Mouse (Mus musculus): Measurements from ENCODE around the gene Iqce. TPM values are rescaled to one million over a fixed set of nuclear protein-coding genes. Genes with fewer than 3 reads are reported as not detected.

The Iqce gene
- polyA plus RNA-seq, 1 experiment: 23.1 TPM

DNA sequence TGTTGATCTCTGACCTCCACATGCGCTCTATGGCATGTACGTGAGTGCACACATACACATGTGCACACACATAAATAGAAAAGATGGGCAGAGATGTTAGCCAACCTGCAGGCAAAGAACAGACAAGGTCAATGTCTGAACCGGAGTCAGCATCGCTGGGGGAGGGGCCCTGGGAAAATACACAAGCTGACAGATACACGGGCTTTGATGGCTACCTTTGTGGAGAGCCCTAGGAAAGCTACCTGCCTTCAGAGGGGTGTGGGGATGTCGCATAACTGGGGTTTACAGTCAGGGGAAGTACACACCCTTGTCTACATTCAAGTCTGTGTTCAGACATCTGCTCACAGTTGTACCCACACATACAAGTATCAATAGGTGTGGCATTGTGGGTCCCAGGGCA lies 63.7 kb downstream of the Iqce start:
- no peaks in the 10 kb centered on the region for H3K27me3 ChIP-seq (replicated peaks; ENCODE audit: control insufficient read depth, insufficient read depth, low read length)
- no peak overlapping the region for H3K27ac ChIP-seq (ENCODE audit: insufficient read depth, low read depth, low read length)
- DNase-seq: no peak
- no peaks in the 10 kb centered on the region for H3K4me1 ChIP-seq (ENCODE audit: control insufficient read depth, insufficient read depth, low read length)
- whole genome bisulfite sequencing: 91% methylated on average over 6 of the region's 6 CpGs
- H3K36me3 ChIP-seq (ENCODE audit: control insufficient read depth, insufficient read depth, low read length): no peaks in the 10 kb centered on the region
- H3K4me3 ChIP-seq (ENCODE audit: insufficient read depth, low read depth, low read length): no peak overlapping the region
- TF ChIP-seq CTCF (conservative IDR thresholded peaks at IDR 0.05; ENCODE audit: insufficient read depth, insufficient read length, low read depth, low read length) (no peak), POLR2A (IDR thresholded peaks at IDR 0.05; ENCODE audit: low read depth, low read length) (no peak)

GRCm38 (mm10) chr5:140637989-140638388 lies 64.2 kb downstream of the Iqce start:
- no peak overlapping the region for H3K4me3 ChIP-seq (ENCODE audit: insufficient read depth, low read depth, low read length)
- no peak for DNase-seq
- H3K36me3 ChIP-seq (ENCODE audit: control insufficient read depth, insufficient read depth, low read length): no peaks in the 10 kb centered on the region
- WGBS: 85% methylated on average over 3 of the region's 3 CpGs
- no peak overlapping the region for H3K27ac ChIP-seq (ENCODE audit: insufficient read depth, low read depth, low read length)
- H3K4me1 ChIP-seq (ENCODE audit: control insufficient read depth, insufficient read depth, low read length): no peaks in the 10 kb centered on the region
- H3K27me3 ChIP-seq (replicated peaks; ENCODE audit: control insufficient read depth, insufficient read depth, low read length): no peaks in the 10 kb centered on the region
- TF ChIP-seq POLR2A (IDR thresholded peaks at IDR 0.05; ENCODE audit: low read depth, low read length): no peak
- TF ChIP-seq CTCF (conservative IDR thresholded peaks at IDR 0.05; ENCODE audit: insufficient read depth, insufficient read length, low read depth, low read length): no peak

DNA sequence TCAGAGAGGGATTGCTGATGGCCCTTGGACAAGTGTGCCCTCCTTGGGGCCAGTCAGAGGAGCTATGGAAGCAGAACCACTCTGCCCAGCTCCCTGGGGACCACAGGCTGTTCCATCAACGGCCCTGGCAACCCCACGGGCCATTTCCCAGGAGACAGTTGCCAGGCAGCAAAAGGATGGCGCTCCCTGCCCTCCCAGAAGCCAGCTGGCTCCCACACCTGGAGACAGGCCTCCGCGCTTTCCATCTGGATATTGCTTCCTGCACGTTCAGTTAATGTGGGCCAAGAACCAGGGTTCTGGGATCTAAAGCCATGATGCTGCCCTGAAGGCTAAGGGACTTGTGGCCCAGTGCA lies 65.1 kb downstream of the Iqce start:
- Histone ChIP-seq H3K36me3 (ENCODE audit: control insufficient read depth, insufficient read depth, low read length) (no peaks in the 10 kb centered on the region), H3K27ac (ENCODE audit: insufficient read depth, low read depth, low read length) (peak overlapping the region; percentile 9), H3K4me1 (ENCODE audit: control insufficient read depth, insufficient read depth, low read length) (no peaks in the 10 kb centered on the region), H3K27me3 (replicated peaks; ENCODE audit: control insufficient read depth, insufficient read depth, low read length) (no peaks in the 10 kb centered on the region), H3K4me3 (ENCODE audit: insufficient read depth, low read depth, low read length) (no peak overlapping the region)
- WGBS: 86% methylated on average over 6 of the region's 6 CpGs
- DNase-seq: no peak
- no peak for TF ChIP-seq POLR2A (IDR thresholded peaks at IDR 0.05; ENCODE audit: low read depth, low read length)
- no peak for TF ChIP-seq CTCF (conservative IDR thresholded peaks at IDR 0.05; ENCODE audit: insufficient read depth, insufficient read length, low read depth, low read length)

DNA sequence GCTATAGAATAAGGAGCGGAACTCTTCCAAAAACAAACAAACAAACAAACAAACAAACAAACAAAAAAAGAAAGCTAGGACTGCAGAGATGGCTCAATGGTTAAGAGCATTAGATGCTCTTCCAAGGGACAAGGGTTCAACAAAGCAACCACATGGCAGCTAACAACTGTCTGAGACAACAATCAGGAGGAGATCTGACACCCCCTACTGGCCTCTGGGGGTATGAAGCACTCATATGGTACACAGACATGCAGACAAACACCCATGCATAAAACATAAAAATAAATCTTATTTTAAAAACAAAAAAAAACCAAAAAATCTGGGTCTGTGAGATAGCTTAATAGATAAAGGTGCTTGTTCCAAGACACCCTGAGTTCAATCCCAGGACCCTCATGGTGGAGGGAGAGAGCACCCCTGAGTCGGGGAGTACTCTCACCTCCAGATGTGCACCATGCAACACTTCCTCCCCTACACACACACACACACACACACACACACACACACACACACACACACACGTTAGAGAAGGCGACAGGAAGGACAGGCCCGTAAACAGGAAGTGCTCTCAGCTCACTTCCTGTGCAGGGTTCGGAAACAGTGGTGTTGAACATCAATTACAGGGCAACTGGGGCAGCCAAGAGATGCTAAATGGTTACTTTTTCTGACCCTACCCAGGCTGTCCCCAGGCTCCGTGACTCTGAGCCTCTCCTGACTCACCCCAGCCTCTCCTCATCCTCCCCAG lies 65.7 kb downstream of the Iqce start:
- Histone ChIP-seq H3K36me3 (ENCODE audit: control insufficient read depth, insufficient read depth, low read length) (no peaks in the 10 kb centered on the region), H3K4me1 (ENCODE audit: control insufficient read depth, insufficient read depth, low read length) (no peaks in the 10 kb centered on the region), H3K27ac (ENCODE audit: insufficient read depth, low read depth, low read length) (peak overlapping the region; percentile 9), H3K27me3 (replicated peaks; ENCODE audit: control insufficient read depth, insufficient read depth, low read length) (no peaks in the 10 kb centered on the region), H3K4me3 (ENCODE audit: insufficient read depth, low read depth, low read length) (no peak overlapping the region)
- no peak for TF ChIP-seq CTCF (conservative IDR thresholded peaks at IDR 0.05; ENCODE audit: insufficient read depth, insufficient read length, low read depth, low read length)
- TF ChIP-seq POLR2A (IDR thresholded peaks at IDR 0.05; ENCODE audit: low read depth, low read length): no peak
- DNase-seq: peak; percentile 72
- 78% methylated on average over 7 of the region's 7 CpGs for WGBS

- H3K27ac ChIP-seq (ENCODE audit: insufficient read depth, low read depth, low read length): no peak overlapping the region
- no peak for DNase-seq
- H3K36me3 ChIP-seq (ENCODE audit: control insufficient read depth, insufficient read depth, low read length): no peaks in the 10 kb centered on the region
- no peak overlapping the region for H3K4me3 ChIP-seq (ENCODE audit: insufficient read depth, low read depth, low read length)
- no peak for TF ChIP-seq CTCF (conservative IDR thresholded peaks at IDR 0.05; ENCODE audit: insufficient read depth, insufficient read length, low read depth, low read length)
- TF ChIP-seq POLR2A (IDR thresholded peaks at IDR 0.05; ENCODE audit: low read depth, low read length): no peak
- no peaks in the 10 kb centered on the region for H3K27me3 ChIP-seq (replicated peaks; ENCODE audit: control insufficient read depth, insufficient read depth, low read length)
- 94% methylated on average over 26 of the region's 26 CpGs for WGBS
- no peaks in the 10 kb centered on the region for H3K4me1 ChIP-seq (ENCODE audit: control insufficient read depth, insufficient read depth, low read length)
These were observed 67.1 kb downstream of the Iqce start for GRCm38 (mm10) chr5:140634798-140635722.

- DNase-seq: no peak
- no peak overlapping the region for H3K4me3 ChIP-seq (ENCODE audit: insufficient read depth, low read depth, low read length)
- H3K27me3 ChIP-seq (replicated peaks; ENCODE audit: control insufficient read depth, insufficient read depth, low read length): no peaks in the 10 kb centered on the region
- 77% methylated on average over 7 of the region's 7 CpGs for WGBS
- H3K27ac ChIP-seq (ENCODE audit: insufficient read depth, low read depth, low read length): no peak overlapping the region
- H3K4me1 ChIP-seq (ENCODE audit: control insufficient read depth, insufficient read depth, low read length): no peaks in the 10 kb centered on the region
- H3K36me3 ChIP-seq (ENCODE audit: control insufficient read depth, insufficient read depth, low read length): no peaks in the 10 kb centered on the region; the same call in 1 of the 2 replicates
- TF ChIP-seq CTCF (conservative IDR thresholded peaks at IDR 0.05; ENCODE audit: insufficient read depth, insufficient read length, low read depth, low read length) (no peak), POLR2A (IDR thresholded peaks at IDR 0.05; ENCODE audit: low read depth, low read length) (no peak)
These were observed 68.7 kb downstream of the Iqce start for GRCm38 (mm10) chr5:140633432-140633831.

GRCm38 (mm10) chr5:140628995-140629394 lies 73.2 kb downstream of the Iqce start:
- peaks cover 3% of the 10 kb centered on the region; the same call in 1 of the 2 replicates for H3K36me3 ChIP-seq (ENCODE audit: control insufficient read depth, insufficient read depth, low read length)
- no peak for DNase-seq
- H3K27me3 ChIP-seq (replicated peaks; ENCODE audit: control insufficient read depth, insufficient read depth, low read length): no peaks in the 10 kb centered on the region
- 95% methylated on average over 9 of the region's 9 CpGs for WGBS
- TF ChIP-seq POLR2A (IDR thresholded peaks at IDR 0.05; ENCODE audit: low read depth, low read length): no peak
- peak; percentile 67 for TF ChIP-seq CTCF (conservative IDR thresholded peaks at IDR 0.05; ENCODE audit: insufficient read depth, insufficient read length, low read depth, low read length)
- no peak overlapping the region for H3K27ac ChIP-seq (ENCODE audit: insufficient read depth, low read depth, low read length)
- H3K4me1 ChIP-seq (ENCODE audit: control insufficient read depth, insufficient read depth, low read length): no peaks in the 10 kb centered on the region
- no peak overlapping the region for H3K4me3 ChIP-seq (ENCODE audit: insufficient read depth, low read depth, low read length)
